Mouse (Mus musculus) right cerebral cortex, postnatal 4 days (tissue): ENCODE measurements around the gene Daam2.

Experiments
- DNase-seq: peaks from one replicate; pipeline ENCODE4 v3.0.0-alpha.2; 2022

Gene Daam2

GRCm38 (mm10) chr17:49563830-49564470 is at the start of gene Daam2:
Gene Daam2, minus strand, starts transcription at chr17:49564343.
- peak; percentile 51 for DNase-seq

DNA sequence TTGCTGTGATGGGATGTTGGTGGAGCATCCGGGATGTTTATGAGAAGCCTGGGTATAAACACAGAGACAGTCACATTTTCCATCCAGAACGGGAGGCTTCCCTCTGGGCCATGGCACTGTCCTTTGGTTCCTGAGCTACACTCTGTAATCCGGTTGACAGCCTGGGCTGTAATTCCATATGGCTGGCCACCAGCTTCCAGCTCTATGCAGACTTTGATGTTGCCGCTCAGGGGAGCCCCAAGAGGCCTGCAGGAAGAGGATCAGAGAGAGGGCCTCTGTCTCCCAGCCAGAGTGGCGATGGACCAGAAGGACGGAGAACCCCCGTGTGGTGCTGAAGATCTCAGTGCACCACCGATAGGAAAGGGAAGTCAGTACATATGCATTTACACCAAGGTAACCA is 46.2 kb upstream of the Daam2 start:
- no peak for DNase-seq

DNA sequence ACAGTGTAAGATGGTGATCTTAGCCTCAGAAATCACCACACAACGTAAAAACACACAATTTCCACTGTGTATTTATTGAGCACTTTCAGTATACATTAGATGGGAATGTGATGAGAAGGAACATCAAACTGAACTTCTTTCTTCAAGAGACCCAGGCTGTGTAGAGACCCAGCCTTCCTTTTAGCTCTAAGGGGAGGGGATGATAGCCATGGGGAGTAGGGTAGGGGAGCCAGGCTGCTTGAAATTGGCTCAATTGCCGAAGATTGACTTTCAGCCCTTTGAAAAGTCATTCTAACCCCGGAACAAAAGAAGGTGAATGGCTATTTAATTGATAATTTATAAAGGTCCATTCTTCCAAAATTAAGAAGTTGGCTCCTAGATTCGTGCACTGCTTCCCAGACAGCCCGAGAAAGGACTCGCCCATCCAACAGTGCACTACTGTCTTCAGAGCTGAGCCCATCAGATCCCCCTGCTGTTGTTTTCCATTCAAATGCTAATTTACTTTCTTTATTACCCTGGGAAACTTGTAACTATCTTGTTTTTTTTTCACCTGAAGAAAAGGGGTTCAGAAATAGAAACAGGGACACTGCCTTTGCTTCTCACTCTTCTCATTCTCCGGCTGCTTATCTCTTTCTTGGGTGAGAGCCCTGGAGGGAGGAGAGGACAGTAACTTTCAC is 43.3 kb upstream of the Daam2 start:
- DNase-seq = no peak

GRCm38 (mm10) chr17:49605397-49605796 is 41.3 kb upstream of the Daam2 start:
- DNase-seq = no peak

DNA sequence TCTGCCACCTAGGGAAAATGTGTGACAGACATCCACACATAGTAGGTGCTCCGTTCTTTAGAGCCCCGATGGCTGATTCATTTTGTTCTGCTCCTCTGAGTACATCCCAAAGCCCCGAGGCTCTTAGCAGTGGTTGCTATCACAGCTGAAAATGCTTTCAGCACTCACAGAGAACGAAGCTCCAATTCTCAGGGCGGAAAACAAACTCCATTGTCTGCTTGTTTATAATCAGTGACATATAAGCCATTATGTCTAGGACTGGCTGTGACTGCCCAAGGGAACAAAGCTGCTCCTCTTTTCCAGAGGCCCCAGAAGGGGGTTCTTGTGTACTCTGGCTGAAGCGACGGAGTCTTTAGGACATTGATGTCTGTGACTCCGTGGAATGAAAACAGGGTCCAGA is 25.9 kb upstream of the Daam2 start:
- DNase-seq = no peak

- no peak for DNase-seq
Measured at GRCm38 (mm10) chr17:49582471-49582870, 18.3 kb upstream of the Daam2 start.

GRCm38 (mm10) chr17:49577321-49577720 is 13.2 kb upstream of the Daam2 start:
- DNase-seq = no peak

DNA sequence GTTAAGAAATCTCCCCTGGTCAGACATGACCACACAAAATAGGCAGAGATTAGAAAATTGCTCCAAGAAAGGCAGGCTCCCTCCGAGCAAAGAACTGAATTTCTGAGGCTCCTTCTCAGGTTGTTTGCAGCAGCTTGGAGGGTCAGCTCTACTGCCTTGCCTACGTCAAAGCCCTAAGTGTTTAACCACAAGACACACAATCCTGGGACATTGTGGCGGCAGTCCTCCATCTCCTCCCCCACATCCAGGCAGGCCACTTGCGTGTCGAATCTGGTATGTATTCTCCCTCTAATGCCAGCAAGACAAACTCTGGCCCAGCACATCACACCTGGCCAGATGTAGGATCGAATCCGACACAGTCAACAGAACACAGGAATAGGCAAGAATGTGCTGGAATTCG is 4.6 kb upstream of the Daam2 start:
- no peak for DNase-seq

GRCm38 (mm10) chr17:49564489-49564888 is 346 bp upstream of the Daam2 start:
- no peak for DNase-seq

DNA sequence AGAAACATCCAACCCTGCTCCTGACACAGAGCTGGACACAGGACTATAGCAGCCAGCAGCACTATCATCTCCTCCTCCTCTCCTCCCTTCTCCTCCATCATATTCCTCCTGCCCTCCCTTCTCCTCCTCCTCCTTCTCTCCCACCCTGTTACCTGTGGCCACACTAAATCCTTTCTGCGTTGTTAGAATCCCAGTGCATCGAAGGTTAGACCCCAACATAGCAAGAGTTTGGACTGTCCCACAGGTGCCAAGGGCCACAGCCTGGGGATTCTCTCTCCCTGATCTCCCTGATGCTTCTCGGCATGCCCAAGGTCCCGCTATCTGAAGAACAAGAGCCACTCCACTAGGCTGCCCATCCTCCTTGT is 745 bp downstream of the Daam2 start:
- DNase-seq = no peak

- no peak for DNase-seq
Measured at GRCm38 (mm10) chr17:49562701-49563415, 1.3 kb downstream of the Daam2 start.

DNA sequence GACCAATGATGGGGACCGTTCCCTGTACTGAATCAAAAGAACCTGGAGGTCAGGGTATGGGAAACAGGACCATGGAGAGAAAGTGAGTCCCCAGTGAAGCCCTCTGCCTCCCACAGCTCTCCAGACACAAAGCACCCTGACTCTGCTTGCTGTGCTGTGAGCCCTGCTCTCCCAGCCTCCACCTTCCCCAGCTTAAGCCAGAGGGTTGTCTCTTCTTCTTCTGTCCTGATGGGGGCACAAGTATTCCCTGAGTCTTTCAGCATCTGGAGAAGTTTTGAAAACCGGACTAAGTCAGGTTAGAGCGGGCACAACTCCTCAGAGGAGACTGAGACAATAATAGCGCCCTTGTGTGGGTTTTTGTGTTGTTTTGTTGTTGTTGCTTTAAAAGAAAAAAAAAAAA is 2.2 kb downstream of the Daam2 start:
- DNase-seq = no peak

DNA sequence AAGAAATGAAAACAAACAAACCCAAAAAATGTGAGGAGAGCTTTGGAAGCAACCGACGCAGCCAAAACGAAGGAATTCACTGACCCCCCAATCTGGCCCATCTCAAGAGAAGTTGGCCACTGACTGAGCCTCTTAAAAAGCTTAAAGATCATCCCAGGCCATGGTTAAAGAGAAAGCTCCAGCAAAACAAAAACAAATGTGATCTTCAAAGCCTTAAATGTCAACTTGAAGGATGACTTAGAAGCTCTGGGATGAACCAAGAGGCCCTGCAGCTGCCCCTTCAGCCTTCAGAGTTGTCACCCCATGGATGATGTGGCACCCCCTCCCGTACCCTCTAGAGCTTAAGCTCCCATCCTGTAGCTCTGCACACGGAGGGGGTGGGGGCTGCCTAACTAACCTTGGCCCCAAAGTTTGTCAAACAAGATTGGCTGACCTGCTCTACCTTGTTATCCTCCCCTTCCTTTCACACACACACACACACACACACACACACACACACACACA is 4.3 kb downstream of the Daam2 start:
- DNase-seq = no peak

DNA sequence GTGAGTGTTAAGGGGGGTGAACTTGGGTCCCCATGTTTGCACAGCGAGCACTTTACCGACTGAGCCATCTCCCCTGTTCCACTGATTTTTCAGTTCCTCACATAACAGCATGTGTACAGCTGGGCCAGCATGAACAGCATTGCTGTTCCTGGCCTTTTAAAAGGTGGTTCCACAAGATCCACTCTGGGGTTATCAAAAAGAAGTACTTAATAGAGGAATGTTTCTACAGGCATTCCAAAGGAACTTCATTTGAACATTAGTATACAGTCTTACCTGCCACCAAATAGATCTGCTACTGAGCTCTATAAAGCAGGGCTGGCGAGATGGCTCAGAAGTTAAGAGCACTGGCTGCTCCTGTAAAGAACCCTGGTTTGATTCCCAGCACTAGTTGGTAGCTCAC is 8.0 kb downstream of the Daam2 start:
- DNase-seq = no peak

- no peak for DNase-seq
Measured at GRCm38 (mm10) chr17:49551991-49552390, 12.2 kb downstream of the Daam2 start.

DNA sequence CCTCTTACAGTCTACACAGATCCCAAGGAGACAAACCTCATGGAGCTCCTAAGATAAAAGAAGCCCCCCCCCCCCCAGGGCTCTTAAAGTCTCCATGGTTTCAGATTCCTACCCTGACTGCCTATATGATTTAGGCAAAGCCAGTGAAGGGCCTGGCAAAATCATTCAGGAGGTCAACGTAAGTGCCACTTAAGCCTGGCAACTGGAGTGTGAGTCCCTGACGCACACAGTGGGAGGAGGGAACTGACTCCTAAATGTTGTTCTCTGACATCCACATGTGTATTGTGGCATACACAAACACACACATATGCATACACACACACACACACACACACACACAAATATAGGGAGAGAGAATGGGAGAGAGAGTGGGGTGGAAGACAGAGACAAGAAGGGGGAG is 12.7 kb downstream of the Daam2 start:
- no peak for DNase-seq

- DNase-seq = no peak
Measured at GRCm38 (mm10) chr17:49545997-49546396, 18.1 kb downstream of the Daam2 start.

- DNase-seq = no peak
Measured at GRCm38 (mm10) chr17:49545424-49545823, 18.7 kb downstream of the Daam2 start.

DNA sequence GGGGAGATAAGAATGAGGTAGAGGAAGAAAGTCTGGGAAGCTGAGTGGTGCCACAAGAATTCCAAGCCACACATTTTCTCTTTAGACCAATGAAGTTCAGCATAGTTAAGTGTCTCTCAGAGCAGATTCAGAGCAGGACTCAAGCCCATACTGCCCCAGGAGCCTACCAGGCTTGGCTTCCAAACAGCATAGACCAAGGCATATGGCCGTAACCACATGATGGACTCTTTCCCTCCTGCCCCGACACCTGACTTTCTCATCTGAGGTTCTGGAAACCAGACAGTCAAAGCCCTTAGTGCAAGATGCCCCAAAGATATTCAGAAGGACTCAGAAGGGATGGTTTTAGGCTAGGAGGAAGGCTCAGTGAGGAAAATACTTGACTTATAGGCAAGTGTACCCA is 19.6 kb downstream of the Daam2 start:
- DNase-seq = no peak

DNA sequence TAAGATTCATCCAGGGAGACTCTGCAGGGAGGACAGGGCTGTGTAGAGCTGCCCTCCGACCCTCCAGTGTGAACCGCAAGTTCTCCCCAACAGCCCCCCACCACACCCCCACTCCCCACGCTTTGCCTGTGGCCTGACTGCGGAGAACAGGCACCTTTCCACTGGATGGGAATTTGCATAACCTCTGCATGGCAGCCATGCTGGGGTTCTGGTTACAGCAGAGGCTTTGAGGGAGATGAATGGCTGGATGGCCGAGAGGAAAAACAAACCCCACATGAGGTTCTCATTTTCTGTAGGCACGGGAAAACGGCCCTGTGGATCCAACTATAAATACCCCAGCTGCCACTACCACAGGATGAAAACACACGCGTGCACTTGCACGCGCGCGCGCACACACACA is 23.4 kb downstream of the Daam2 start:
- DNase-seq = no peak

DNA sequence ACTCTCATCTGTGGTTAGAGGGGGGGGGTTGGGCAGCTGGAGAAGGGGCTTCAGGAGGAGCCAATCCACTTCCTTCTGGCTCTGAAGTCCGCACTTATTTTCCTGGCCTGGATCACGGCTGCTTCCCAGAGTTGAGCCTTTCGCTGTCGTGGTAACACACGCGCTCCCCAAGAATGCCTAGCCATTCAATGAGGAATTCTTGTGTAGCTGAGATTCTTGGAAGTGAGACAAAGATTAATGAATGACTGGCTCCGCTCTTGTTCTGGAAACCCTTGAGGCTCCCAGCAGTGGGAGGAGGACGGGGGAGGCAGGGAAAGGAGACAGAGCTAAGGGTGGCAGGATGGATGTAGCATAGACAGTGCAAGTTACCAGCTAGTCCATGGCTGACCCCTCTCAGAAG is 24.9 kb downstream of the Daam2 start:
- peak; percentile 38 for DNase-seq

DNA sequence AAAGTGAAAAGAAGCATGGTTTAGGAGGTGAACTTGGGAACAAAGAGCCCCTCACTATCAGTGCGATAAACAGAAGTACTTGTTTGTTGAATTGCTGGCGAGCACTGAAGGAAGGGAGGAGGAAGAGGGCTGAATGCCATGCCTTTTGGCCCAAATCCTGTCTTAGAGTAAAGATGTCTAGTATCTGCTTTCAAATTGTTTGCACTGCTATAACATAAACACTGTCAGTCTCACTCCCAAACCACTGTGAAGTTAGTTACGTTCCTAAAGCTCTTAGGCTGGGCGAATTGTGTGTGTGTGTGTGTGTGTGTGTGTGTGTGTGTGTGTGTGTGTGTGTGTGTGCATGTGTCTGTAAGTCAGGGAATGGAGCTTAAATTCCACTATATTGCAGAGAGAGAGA is 28.6 kb downstream of the Daam2 start:
- DNase-seq = no peak

GRCm38 (mm10) chr17:49534267-49534719 is 29.9 kb downstream of the Daam2 start:
- DNase-seq = no peak

DNA sequence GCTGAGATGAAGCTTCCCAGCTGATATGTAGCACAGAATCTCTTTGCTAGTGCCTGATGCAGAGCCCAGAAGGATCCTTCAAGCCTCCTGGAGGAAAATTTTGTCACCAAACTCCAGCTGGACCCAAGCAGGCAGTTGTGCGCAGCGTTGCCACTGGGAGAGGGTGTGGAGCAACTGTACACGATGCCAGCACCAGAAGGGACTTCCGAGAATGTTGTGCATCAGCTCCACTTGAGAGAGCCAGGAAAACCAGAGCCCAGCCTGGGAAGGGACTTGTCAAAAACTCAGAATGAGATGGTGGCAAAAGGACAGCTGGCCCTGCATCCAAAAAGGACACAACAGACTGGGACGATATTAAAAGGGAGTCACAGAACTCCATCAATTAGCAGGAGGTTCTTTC is 32.5 kb downstream of the Daam2 start:
- no peak for DNase-seq
